Mouse (Mus musculus): ENCODE results near the gene Chrnb4. TPM values are rescaled to one million over a fixed set of nuclear protein-coding genes. Genes with fewer than 3 reads are reported as not detected.

Chrnb4 gene
- polyA plus RNA-seq, 1 experiment from 2014 or later: 2.4 TPM

Other genes with a start within 250 kb of the Chrnb4 start
- gene Ireb2, start 185.0 kb downstream of the Chrnb4 start, polyA plus RNA-seq (2015; fragmentation: Nextera tagmentation; extraction: Ambion mirVana): 38.9 and 46.3 TPM in 2 replicates
- 1.8 and 2.2 TPM in 2 replicates for gene Hykk, start 131.5 kb downstream of the Chrnb4 start, polyA plus RNA-seq (2015; fragmentation: Nextera tagmentation; extraction: Ambion mirVana)
- 251 and 256 TPM in 2 replicates for gene Psma4, start 98.0 kb downstream of the Chrnb4 start, polyA plus RNA-seq (2015; fragmentation: Nextera tagmentation; extraction: Ambion mirVana)
- 0.67 and 1.2 TPM in 2 replicates for gene AY074887, start 97.8 kb downstream of the Chrnb4 start, polyA plus RNA-seq (2015; fragmentation: Nextera tagmentation; extraction: Ambion mirVana)
- 1.9 and 2.7 TPM in 2 replicates for gene Chrna5, start 67.9 kb downstream of the Chrnb4 start, polyA plus RNA-seq (2015; fragmentation: Nextera tagmentation; extraction: Ambion mirVana)
- 18.3 and 20.9 TPM in 2 replicates for gene Chrna3, start 22.2 kb downstream of the Chrnb4 start, polyA plus RNA-seq (2015; fragmentation: Nextera tagmentation; extraction: Ambion mirVana)
- gene Ube2q2, start 100.1 kb upstream of the Chrnb4 start, polyA plus RNA-seq (2015; fragmentation: Nextera tagmentation; extraction: Ambion mirVana): 38.1 and 38.7 TPM in 2 replicates
- 85.9 and 89.9 TPM in 2 replicates for gene Fbxo22, start 160.1 kb upstream of the Chrnb4 start, polyA plus RNA-seq (2015; fragmentation: Nextera tagmentation; extraction: Ambion mirVana)

Data from midbrain, embryonic 16.5 days (tissue).